Mouse (Mus musculus): Measurements from ENCODE around the gene Gm6592.
"Not testable (repeated sequence)": the region's sequence is repeated elsewhere in the genome, so short reads cannot be mapped to it uniquely, and the experiment has no call there.

The Gm6592 gene

DNA sequence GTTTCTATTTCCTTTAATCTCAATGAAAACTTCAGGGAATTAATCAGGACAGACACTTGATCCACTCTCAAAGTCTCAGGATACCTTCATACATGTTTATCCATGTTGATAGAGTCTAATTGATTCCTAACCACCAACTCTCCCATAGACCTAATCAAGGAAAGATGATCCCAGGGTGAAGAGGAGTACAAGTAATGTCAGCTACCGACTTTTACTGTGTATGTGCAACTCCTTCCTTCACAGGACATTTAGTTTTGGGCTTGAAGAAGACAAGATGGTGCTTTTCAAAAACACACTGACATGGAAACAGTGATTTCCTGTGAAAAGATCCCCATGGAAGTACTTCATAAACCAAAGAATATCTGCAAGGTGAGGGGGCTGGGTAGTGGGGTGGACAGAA is at the start of gene Gm6592:
Gene Gm6592 (plus strand): TSS at position 301 of the 400 bp plus-strand sequence.
- no peak for DNase-seq (ENCODE audit: extremely low spot score, low read depth, low spot score)

DNA sequence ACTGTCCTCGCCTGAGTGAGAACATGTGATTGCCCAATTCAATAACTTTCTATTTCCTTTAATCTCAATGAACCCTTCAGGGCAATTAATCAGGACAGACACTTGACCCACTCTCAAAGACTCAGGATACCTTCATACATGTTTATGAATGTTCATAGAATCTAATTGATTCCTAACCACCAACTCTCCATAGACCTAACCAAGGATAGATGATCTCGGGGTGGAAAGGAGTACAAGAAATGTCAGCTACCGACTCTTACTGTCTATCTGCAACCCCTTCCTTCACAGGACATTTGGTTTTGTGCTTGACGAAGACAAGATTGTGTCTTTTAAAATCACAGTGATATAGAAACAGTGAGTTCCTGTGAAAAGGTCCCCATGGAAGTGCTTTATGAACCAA is 40.4 kb upstream of the Gm6592 start, which contains the start of gene Ssxb5:
Gene Ssxb5 (plus strand): TSS at position 301 of the 400 bp plus-strand sequence.
- DNase-seq (ENCODE audit: extremely low spot score, low read depth, low spot score), result not testable (repeated sequence)

DNA sequence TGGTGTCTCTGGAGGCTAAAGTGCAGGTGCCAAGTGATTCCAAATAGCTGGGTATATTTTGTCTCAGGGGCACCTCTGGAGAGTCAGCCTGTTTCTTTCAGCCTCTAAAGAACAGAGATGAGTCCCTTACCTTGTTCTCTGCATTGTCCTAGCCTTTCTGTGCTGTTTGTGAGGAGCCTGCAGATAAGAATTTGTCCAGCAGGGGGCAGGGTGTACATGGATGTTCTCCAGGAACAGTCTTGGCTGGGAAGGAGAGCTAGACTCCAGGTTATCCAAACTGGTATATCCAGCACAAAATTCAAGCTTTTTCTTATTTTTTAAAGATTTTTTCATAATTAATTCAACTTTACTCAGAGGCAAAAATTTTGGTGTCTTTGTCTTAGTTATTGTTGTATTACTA is 11.8 kb upstream of the Gm6592 start:
- peak; percentile 12 for DNase-seq (ENCODE audit: extremely low spot score, low read depth, low spot score)

DNA sequence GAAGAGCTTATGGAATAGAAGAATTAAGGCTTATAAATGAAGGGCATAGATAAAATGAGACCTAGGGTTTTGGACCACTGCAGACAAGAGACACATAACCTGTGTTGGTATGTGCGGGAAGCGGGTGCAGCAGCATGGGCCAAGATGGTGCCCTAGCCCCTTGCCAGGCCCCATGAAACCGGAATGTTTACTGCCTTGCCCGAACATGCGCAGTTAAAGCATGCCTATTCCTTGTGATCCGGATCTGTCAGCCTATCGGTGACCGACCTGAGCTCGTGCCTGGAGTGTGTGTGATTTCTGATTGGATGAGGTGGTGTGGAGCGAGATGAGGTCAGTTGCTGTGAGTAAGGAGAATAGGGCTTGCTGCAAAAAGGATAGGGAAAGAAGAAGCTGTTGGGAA is 8.7 kb downstream of the Gm6592 start:
- DNase-seq (ENCODE audit: extremely low spot score, low read depth, low spot score), result no peak

- peak; percentile 42 for DNase-seq (ENCODE audit: extremely low spot score, low read depth, low spot score)
Measured at GRCm38 (mm10) chrX:8864331-8864730, 20.5 kb downstream of the Gm6592 start.

DNA sequence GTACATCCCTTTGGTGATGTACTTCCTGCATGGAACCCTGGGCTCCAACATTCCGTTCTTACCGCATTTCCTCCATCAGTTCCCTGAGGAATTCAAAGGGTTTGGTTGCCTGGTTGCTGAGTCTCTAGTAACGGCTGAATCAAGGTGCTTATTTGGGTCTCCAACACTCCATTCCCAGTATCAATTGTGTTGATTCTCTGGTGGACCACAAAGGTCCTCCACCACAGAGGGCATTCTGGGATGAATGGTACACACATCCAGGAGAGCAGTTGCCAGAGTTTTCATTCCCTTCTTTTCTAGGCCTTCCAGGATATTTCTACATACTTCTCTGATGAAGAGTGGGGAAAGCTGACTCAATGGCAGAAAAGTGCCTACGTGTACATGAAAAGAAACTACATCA is 30.2 kb downstream of the Gm6592 start, which contains the start of gene Gm5751:
Gene Gm5751 (plus strand): TSS at position 301 of the 400 bp plus-strand sequence.
- DNase-seq (ENCODE audit: extremely low spot score, low read depth, low spot score), result not testable (repeated sequence)

DNA sequence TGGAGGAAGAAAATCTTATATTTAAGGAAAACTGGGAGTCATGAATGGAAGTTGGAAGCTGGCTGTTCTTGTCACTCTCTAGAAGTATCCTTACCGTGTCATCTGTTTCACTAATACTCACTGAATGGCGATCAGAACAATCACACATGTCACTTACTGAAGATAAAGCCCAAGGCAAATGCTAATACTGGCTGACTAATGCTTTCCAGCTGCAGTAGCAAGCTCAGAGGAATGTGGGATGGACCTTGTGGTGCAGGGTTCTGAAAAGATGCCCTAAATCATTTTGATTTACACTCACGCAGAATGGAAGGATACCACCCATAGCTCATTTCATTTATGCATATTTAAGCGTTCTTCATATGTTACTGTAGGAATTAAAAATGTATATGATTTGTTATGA is 40.5 kb downstream of the Gm6592 start:
- DNase-seq (ENCODE audit: extremely low spot score, low read depth, low spot score), result no peak

GRCm38 (mm10) chrX:8891975-8892342 is 48.2 kb downstream of the Gm6592 start:
- no peak for DNase-seq (ENCODE audit: extremely low spot score, low read depth, low spot score)

GRCm38 (mm10) chrX:8892343-8893155 is 48.8 kb downstream of the Gm6592 start, which contains the start of gene B630019K06Rik:
TSS of gene B630019K06Rik (plus strand) at chrX:8892382.
- no peak for DNase-seq (ENCODE audit: extremely low spot score, low read depth, low spot score)

DNA sequence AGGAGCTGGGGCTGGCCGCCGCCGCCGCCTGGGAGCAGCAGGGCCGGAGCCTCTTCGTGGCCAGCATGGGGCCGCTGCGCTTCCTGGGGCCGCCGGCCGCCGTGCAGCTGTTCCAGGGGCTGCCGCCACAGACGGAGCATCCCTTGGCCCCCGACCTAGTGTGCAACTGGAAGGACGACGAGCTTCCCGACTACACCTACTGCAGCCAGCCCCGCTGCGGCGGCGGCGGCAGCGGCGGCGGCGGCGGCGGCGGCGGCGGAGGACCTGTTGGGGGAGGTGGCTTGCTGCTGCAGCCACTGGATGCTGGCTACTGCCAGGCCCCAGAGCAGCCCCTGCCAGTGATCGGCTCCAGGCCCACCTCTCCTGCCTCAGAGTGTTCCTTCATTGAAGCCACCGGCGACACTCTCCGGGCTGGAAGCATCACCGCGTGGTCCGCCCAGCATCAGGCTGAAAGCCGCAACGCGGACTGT is 49.4 kb downstream of the Gm6592 start:
- no peak for DNase-seq (ENCODE audit: extremely low spot score, low read depth, low spot score)
